Mouse (Mus musculus): ENCODE measurements around the gene Rcan2.

Rcan2 gene

DNA sequence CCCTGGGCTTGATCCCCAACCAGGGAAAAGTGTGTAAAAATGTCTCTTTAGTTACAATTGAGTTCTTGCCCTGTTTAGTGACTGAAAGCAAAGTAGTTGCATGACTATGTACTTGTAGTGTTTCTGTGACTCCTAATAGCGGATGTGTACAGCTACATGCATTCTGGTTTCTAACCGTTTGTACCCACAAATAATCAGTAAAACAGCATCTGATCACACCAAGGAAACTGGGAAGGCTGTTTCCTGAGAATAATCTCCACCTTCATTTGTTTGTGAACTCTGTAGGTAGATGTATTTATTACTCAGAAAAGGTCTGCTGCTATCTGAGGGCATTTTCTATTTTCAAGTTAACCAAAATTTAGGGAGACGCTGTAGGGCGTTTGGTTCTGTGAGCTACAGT is 282.0 kb downstream of the Rcan2 start:
- no peak for DNase-seq

DNA sequence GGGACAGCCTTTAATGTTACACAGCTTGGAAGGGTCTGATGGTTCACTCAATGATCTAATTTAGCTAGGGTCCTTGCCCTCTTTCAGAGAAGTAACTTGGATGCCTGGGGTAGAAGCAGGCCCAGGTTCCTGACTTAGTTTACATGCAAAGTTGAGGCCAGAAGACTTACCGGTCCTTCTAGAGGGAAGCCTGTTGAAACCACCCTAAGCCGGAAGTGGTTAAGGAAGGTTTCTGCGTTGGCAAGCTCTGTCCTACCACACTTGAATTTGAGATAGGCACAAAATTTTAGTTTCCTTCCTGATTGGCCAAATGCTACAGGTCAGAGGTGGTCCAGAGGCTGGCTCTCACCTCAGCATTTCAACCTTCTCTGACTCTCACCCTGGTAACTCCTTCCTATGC is 287.1 kb downstream of the Rcan2 start:
- no peak for DNase-seq
